Mouse (Mus musculus) testis, adult 2 months (tissue): ENCODE measurements at regions not wholly inside any gene's neighbourhood (a gene's known extent, or its start where the extent isn't known, plus 50 kb on each side); places are given as distances from the start of the nearest gene placed in this dataset.

Source experiments
- CTCF ChIP-seq: fragments of 200-500 bp; IDR thresholded peaks from 2 replicates; pipeline ENCODE4 v1.5.1; 2012; ENCODE audit warnings: low read depth, mild to moderate bottlenecking, inconsistent platforms, low read length, moderate library complexity; ENCODE audit not compliant: control insufficient read depth, insufficient read depth, insufficient replicate concordance
- POLR2A ChIP-seq: fragments of 200-500 bp; IDR thresholded peaks from 2 replicates; pipeline ENCODE4 v1.6.1; 2012; ENCODE audit warnings: low read depth, mild to moderate bottlenecking, inconsistent platforms, low read length, moderate library complexity; ENCODE audit not compliant: control insufficient read depth

- TF ChIP-seq POLR2A (no peak), CTCF (no peak)
Observed at GRCm38 (mm10) chr19:59852011-59852738, 91.3 kb downstream of the Rab11fip2 start.
